Mouse (Mus musculus): ENCODE measurements around the gene Ell. TPM values are rescaled to one million over a fixed set of nuclear protein-coding genes. Genes with fewer than 3 reads are reported as not detected.

Gene Ell
- polyA plus RNA-seq, 1 experiment: 12.7 TPM

GRCm38 (mm10) chr8:70609849-70610795 lies 70.9 kb downstream of the Ell start:
- Histone ChIP-seq H3K4me2 (ENCODE audit: low read depth) (peak overlapping the region; percentile 98), H3K79me2 (ENCODE audit: control insufficient read depth, insufficient read depth) (peaks cover 6% of the 10 kb centered on the region), H3ac (ENCODE audit: control insufficient read depth, insufficient read length) (no peak overlapping the region), H3K27me3 (ENCODE audit: control insufficient read depth, insufficient read depth, insufficient read length) (no peaks in the 10 kb centered on the region), H3K36me3 (ENCODE audit: control insufficient read depth, insufficient read depth) (no peaks in the 10 kb centered on the region), H3K4me3 (peak overlapping the region; percentile 37)
- TF ChIP-seq USF1 (IDR thresholded peaks at IDR 0.05; ENCODE audit: low read depth) (peak; percentile 50), POLR2AphosphoS2 (IDR thresholded peaks at IDR 0.05; ENCODE audit: insufficient read length, low read depth) (no peak), E2F4 (IDR thresholded peaks at IDR 0.05; ENCODE audit: insufficient read depth) (no peak), MAX (IDR thresholded peaks at IDR 0.05; ENCODE audit: low read depth) (no peak), MYOD1 (IDR thresholded peaks at IDR 0.05; ENCODE audit: control insufficient read depth in 1 of 3, insufficient read length in 2 of 3, low read depth in 2 of 3) (no peak), MYOG (IDR thresholded peaks at IDR 0.05; ENCODE audit: control insufficient read depth in 1 of 3, insufficient read depth in 1 of 3, insufficient read length in 2 of 3, low read depth in 2 of 3) (peak in 2 of 3 experiments; percentile 8 to 56), TCF3 (IDR thresholded peaks at IDR 0.05; ENCODE audit: insufficient read length, low read depth) (no peak), SRF (IDR thresholded peaks at IDR 0.05; ENCODE audit: control insufficient read depth, insufficient read length, low read depth) (peak; percentile 85)

GRCm38 (mm10) chr8:70610796-70611771 lies 71.8 kb downstream of the Ell start:
- TF ChIP-seq SRF (IDR thresholded peaks at IDR 0.05; ENCODE audit: control insufficient read depth, insufficient read length, low read depth) (no peak), MYOD1 (IDR thresholded peaks at IDR 0.05; ENCODE audit: control insufficient read depth in 1 of 3, insufficient read length in 2 of 3, low read depth in 2 of 3) (peak in 1 of 3 experiments; percentile 18), TCF12 (IDR thresholded peaks at IDR 0.05; ENCODE audit: insufficient read depth, poor library complexity, severe bottlenecking) (no peak)
- H3K4me3 ChIP-seq: peak overlapping the region; percentile 37
- H3ac ChIP-seq (ENCODE audit: control insufficient read depth, insufficient read length): peak overlapping the region; percentile 40
- no peaks in the 10 kb centered on the region for H3K36me3 ChIP-seq (ENCODE audit: control insufficient read depth, insufficient read depth)
- peaks cover 6% of the 10 kb centered on the region for H3K79me2 ChIP-seq (ENCODE audit: control insufficient read depth, insufficient read depth)
- no peaks in the 10 kb centered on the region for H3K27me3 ChIP-seq (ENCODE audit: control insufficient read depth, insufficient read depth, insufficient read length)
- peak overlapping the region; percentile 98 for H3K4me2 ChIP-seq (ENCODE audit: low read depth)

- Histone ChIP-seq H3K79me2 (ENCODE audit: control insufficient read depth, insufficient read depth) (peaks cover 6% of the 10 kb centered on the region), H3K27me3 (ENCODE audit: control insufficient read depth, insufficient read depth, insufficient read length) (no peaks in the 10 kb centered on the region), H3K4me3 (peak overlapping the region; percentile 37), H3K4me2 (ENCODE audit: low read depth) (peak overlapping the region; percentile 98), H3ac (ENCODE audit: control insufficient read depth, insufficient read length) (peak overlapping the region; percentile 40), H3K36me3 (ENCODE audit: control insufficient read depth, insufficient read depth) (no peaks in the 10 kb centered on the region)
- no peak for TF ChIP-seq REST (IDR thresholded peaks at IDR 0.05; ENCODE audit: insufficient read depth, insufficient read length)
- TF ChIP-seq MYOD1 (IDR thresholded peaks at IDR 0.05; ENCODE audit: control insufficient read depth in 1 of 3, insufficient read length in 2 of 3, low read depth in 2 of 3): peak in 1 of 3 experiments; percentile 79
Observed at GRCm38 (mm10) chr8:70611849-70612248, 72.6 kb downstream of the Ell start.

GRCm38 (mm10) chr8:70613763-70614162 lies 74.5 kb downstream of the Ell start:
- TF ChIP-seq MYOD1 (IDR thresholded peaks at IDR 0.05; ENCODE audit: control insufficient read depth in 1 of 3, insufficient read length in 2 of 3, low read depth in 2 of 3) (peak in 1 of 3 experiments; percentile 27), POLR2AphosphoS2 (IDR thresholded peaks at IDR 0.05; ENCODE audit: insufficient read length, low read depth) (no peak), SRF (IDR thresholded peaks at IDR 0.05; ENCODE audit: control insufficient read depth, insufficient read length, low read depth) (no peak), TCF12 (IDR thresholded peaks at IDR 0.05; ENCODE audit: insufficient read depth, poor library complexity, severe bottlenecking) (no peak), CEBPB (IDR thresholded peaks at IDR 0.05; ENCODE audit: insufficient read depth, poor library complexity, severe bottlenecking) (no peak), MAX (IDR thresholded peaks at IDR 0.05; ENCODE audit: low read depth) (no peak), MYOG (IDR thresholded peaks at IDR 0.05; ENCODE audit: control insufficient read depth in 1 of 3, insufficient read depth in 1 of 3, insufficient read length in 2 of 3, low read depth in 2 of 3) (peak in 1 of 3 experiments; percentile 44), POLR2A (IDR thresholded peaks at IDR 0.05; ENCODE audit: insufficient read length, low read depth) (no peak), E2F4 (IDR thresholded peaks at IDR 0.05; ENCODE audit: insufficient read depth) (no peak)
- H3K79me2 ChIP-seq (ENCODE audit: control insufficient read depth, insufficient read depth): no peaks in the 10 kb centered on the region
- H3ac ChIP-seq (ENCODE audit: control insufficient read depth, insufficient read length): no peak overlapping the region
- no peaks in the 10 kb centered on the region for H3K27me3 ChIP-seq (ENCODE audit: control insufficient read depth, insufficient read depth, insufficient read length)
- H3K4me3 ChIP-seq: no peak overlapping the region
- no peak overlapping the region for H3K4me2 ChIP-seq (ENCODE audit: low read depth)
- no peaks in the 10 kb centered on the region for H3K36me3 ChIP-seq (ENCODE audit: control insufficient read depth, insufficient read depth)

GRCm38 (mm10) chr8:70614469-70614868 lies 75.2 kb downstream of the Ell start:
- H3K4me3 ChIP-seq: no peak overlapping the region

More at GRCm38 (mm10) chr8:70614469-70614868, 75.2 kb downstream of the Ell start:
- Histone ChIP-seq H3K27me3 (ENCODE audit: control insufficient read depth, insufficient read depth, insufficient read length) (no peaks in the 10 kb centered on the region), H3ac (ENCODE audit: control insufficient read depth, insufficient read length) (no peak overlapping the region), H3K36me3 (ENCODE audit: control insufficient read depth, insufficient read depth) (no peaks in the 10 kb centered on the region), H3K4me2 (ENCODE audit: low read depth) (no peak overlapping the region), H3K79me2 (ENCODE audit: control insufficient read depth, insufficient read depth) (no peaks in the 10 kb centered on the region)
- TF ChIP-seq USF1 (IDR thresholded peaks at IDR 0.05; ENCODE audit: low read depth): no peak
- no peak for TF ChIP-seq TCF3 (IDR thresholded peaks at IDR 0.05; ENCODE audit: insufficient read length, low read depth)
- no peak for TF ChIP-seq REST (IDR thresholded peaks at IDR 0.05; ENCODE audit: insufficient read depth, insufficient read length)
- TF ChIP-seq CEBPB (IDR thresholded peaks at IDR 0.05; ENCODE audit: insufficient read depth, poor library complexity, severe bottlenecking): no peak
- no peak for TF ChIP-seq MYOG (IDR thresholded peaks at IDR 0.05; ENCODE audit: control insufficient read depth in 1 of 3, insufficient read depth in 1 of 3, insufficient read length in 2 of 3, low read depth in 2 of 3)
- TF ChIP-seq TCF12 (IDR thresholded peaks at IDR 0.05; ENCODE audit: insufficient read depth, poor library complexity, severe bottlenecking): no peak
- TF ChIP-seq POLR2A (IDR thresholded peaks at IDR 0.05; ENCODE audit: insufficient read length, low read depth): no peak
- no peak for TF ChIP-seq MAX (IDR thresholded peaks at IDR 0.05; ENCODE audit: low read depth)
- no peak for TF ChIP-seq POLR2AphosphoS2 (IDR thresholded peaks at IDR 0.05; ENCODE audit: insufficient read length, low read depth)
- no peak for TF ChIP-seq SRF (IDR thresholded peaks at IDR 0.05; ENCODE audit: control insufficient read depth, insufficient read length, low read depth)
- TF ChIP-seq E2F4 (IDR thresholded peaks at IDR 0.05; ENCODE audit: insufficient read depth): no peak
- TF ChIP-seq MYOD1 (IDR thresholded peaks at IDR 0.05; ENCODE audit: control insufficient read depth in 1 of 3, insufficient read length in 2 of 3, low read depth in 2 of 3): no peak
